Mouse (Mus musculus): Measurements from ENCODE around the gene Frs3. TPM values are rescaled to one million over a fixed set of nuclear protein-coding genes. Genes with fewer than 3 reads are reported as not detected.
A peak's percentile ranks its signal among the peaks of the same experiment; 100 is the strongest.

Gene Frs3
- polyA plus RNA-seq, 1 experiment from 2014 or later: 6.8 TPM

DNA sequence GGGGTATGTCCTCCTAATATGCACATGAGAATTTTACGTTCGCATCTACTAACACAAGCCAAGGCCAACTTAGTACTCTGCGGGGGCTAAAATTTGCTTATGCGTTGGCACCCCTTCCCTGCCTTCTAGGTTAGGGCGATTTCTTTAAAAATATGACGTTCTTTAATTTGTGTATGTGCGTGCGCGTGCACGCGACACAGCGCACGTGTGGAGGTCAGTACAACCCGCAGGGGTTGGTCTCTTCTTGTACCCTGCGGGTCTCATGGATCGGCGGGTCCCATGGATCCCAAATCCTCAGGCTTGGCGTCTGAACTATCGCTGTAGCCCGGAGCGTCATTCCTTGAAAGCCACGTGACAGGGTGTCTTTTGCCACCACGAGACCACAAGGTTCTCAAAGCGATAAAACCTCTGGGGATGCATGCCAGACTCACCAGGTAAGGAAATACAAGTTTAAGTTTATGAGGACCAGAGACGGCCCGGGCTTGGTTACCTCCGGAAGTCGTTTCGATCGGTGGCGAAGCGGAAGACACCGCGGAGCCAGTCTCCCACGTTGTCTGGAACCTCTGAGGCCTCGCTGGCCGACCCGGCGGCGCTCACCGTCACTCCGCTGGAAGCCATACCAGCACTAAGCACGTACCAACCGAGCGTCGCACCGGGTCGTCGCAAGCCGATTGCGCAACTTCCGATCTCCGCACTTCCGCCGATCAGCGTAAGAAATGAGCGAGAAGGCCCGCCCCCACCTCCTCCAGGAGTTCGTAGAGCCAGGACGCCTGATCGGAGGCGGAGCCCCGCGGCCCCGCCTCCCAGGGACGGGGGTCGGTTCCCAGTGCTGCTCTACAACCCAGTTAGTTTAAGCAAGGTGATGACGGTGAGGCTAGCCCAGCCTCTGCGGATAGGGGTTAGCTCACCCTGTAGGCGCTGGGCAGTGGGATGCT is 1.2 kb upstream of the Frs3 start:
- TF ChIP-seq CTCF (IDR thresholded peaks at IDR 0.05; ENCODE audit: low read depth): no peak
- H3K36me3 ChIP-seq (ENCODE audit: insufficient read depth, low read length): 0 out of 2 replicates have a peak, but pooled peaks cover 16% of the 10 kb centered on the region
- H3K4me1 ChIP-seq (replicated peaks; ENCODE audit: insufficient read depth, low read length): peaks cover 9% of the 10 kb centered on the region; the same call in 1 of the 2 replicates
- no peaks in the 10 kb centered on the region for H3K27me3 ChIP-seq (ENCODE audit: insufficient read depth, low read length)
- no peaks in the 10 kb centered on the region for H3K9me3 ChIP-seq (replicated peaks; ENCODE audit: low read length)
- peak overlapping the region; percentile 62 for H3K4me3 ChIP-seq (replicated peaks; ENCODE audit: low read depth, low read length)
- ATAC-seq (replicated peaks; ENCODE audit: low FRiP score, low read depth): peak; percentile 88
- peak; percentile 98 for DNase-seq (ENCODE audit: low spot score)
- peak overlapping the region; percentile 80 for H3K27ac ChIP-seq
- H3K9ac ChIP-seq (ENCODE audit: low read depth, low read length): peak overlapping the region; percentile 70
- under 1% methylated on average over 70 of the region's 70 CpGs for WGBS
- peak overlapping the region; percentile 96 for H3K4me2 ChIP-seq (ENCODE audit: low read length)

DNA sequence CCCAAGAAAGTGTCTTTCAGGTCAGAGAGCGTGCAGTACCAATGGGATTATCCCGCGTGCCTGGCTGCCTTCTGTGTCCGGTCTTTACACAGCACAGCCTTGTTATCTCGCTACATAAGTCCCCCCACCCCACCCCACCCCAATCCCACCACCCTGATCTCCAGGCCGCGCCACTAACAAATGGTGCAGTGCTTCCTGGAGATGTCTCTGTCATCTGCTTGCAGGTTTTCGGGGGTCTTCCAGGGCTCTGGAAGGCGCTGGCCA is 554 bp upstream of the Frs3 start, which contains the start of gene Tomm6:
TSS of gene Tomm6 (minus strand) at position 43 of the 264 bp plus-strand sequence.
- 0% methylated on average over 9 of the region's 9 CpGs for WGBS
- DNase-seq (ENCODE audit: low spot score): no peak
- no peak for ATAC-seq (replicated peaks; ENCODE audit: low FRiP score, low read depth)
- Histone ChIP-seq H3K27ac (peak within 1 kb of the TSS; percentile 80), H3K9me3 (replicated peaks; ENCODE audit: low read length) (no peaks in the 10 kb centered on the region), H3K27me3 (ENCODE audit: insufficient read depth, low read length) (no peaks in the 10 kb centered on the region), H3K36me3 (ENCODE audit: insufficient read depth, low read length) (0 out of 2 replicates have a peak, but pooled peaks cover 16% of the 10 kb centered on the region), H3K4me1 (replicated peaks; ENCODE audit: insufficient read depth, low read length) (peaks cover 9% of the 10 kb centered on the region; the same call in 1 of the 2 replicates), H3K4me3 (replicated peaks; ENCODE audit: low read depth, low read length) (peak within 1 kb of the TSS; percentile 62), H3K4me2 (ENCODE audit: low read length) (peak within 1 kb of the TSS; percentile 96), H3K9ac (ENCODE audit: low read depth, low read length) (peak within 1 kb of the TSS; percentile 70)
- no peak for TF ChIP-seq CTCF (IDR thresholded peaks at IDR 0.05; ENCODE audit: low read depth)

DNA sequence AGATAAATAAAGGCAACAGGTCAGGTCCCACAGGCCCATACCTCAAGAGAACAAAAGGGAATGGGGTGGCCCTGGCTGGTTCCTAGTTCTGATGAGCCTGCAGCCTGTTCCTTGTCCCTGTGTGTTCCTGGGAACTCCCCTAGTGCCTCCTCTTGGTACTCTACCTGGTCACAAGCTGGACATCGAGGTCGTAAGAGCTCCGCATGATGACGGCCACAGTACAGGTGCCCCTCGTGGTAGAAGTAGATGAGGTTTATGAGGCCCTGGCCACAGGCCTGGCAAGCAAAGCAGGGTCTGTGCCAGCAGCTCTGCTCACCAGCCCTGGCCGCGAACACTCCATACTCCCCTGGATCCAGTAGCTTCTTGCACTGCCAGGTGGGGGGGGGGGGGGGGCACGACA is 1.1 kb downstream of the Frs3 start:
- Histone ChIP-seq H3K4me2 (ENCODE audit: low read length) (no peak overlapping the region), H3K9ac (ENCODE audit: low read depth, low read length) (no peak overlapping the region), H3K9me3 (replicated peaks; ENCODE audit: low read length) (no peaks in the 10 kb centered on the region), H3K27ac (no peak overlapping the region), H3K27me3 (ENCODE audit: insufficient read depth, low read length) (no peaks in the 10 kb centered on the region), H3K4me3 (replicated peaks; ENCODE audit: low read depth, low read length) (no peak overlapping the region), H3K4me1 (replicated peaks; ENCODE audit: insufficient read depth, low read length) (peaks cover 9% of the 10 kb centered on the region; the same call in 1 of the 2 replicates), H3K36me3 (ENCODE audit: insufficient read depth, low read length) (0 out of 2 replicates have a peak, but pooled peaks cover 12% of the 10 kb centered on the region)
- no peak for TF ChIP-seq CTCF (IDR thresholded peaks at IDR 0.05; ENCODE audit: low read depth)
- ATAC-seq (replicated peaks; ENCODE audit: low FRiP score, low read depth) (no peak), DNase-seq (ENCODE audit: low spot score) (no peak)
- WGBS: 84% methylated on average over 8 of the region's 8 CpGs

DNA sequence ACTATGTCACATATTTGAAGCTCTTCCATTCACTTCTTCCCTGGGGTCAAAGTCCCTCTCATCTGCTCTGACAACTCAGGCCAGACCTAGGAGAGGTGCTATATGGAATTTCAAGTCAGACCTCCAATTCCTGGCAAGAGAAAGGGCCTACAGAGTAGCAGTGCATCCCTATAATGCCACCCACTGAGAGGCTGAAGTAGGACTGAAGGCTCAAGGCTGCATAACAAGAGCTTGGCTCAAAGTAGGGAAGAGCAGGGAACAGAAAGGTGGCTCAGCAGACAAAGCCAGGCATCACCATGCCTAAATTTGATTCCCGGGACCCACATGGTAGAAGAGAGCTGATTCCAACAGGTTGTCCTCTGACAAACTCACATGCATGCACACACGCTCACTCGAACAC is 2.8 kb downstream of the Frs3 start:
- 96% methylated on average over 3 of the region's 3 CpGs for WGBS
- no peaks in the 10 kb centered on the region for H3K9me3 ChIP-seq (replicated peaks; ENCODE audit: low read length)
- TF ChIP-seq CTCF (IDR thresholded peaks at IDR 0.05; ENCODE audit: low read depth): no peak
- DNase-seq (ENCODE audit: low spot score): no peak
- H3K27me3 ChIP-seq (ENCODE audit: insufficient read depth, low read length): no peaks in the 10 kb centered on the region
- H3K4me3 ChIP-seq (replicated peaks; ENCODE audit: low read depth, low read length): no peak overlapping the region
- H3K4me2 ChIP-seq (ENCODE audit: low read length): no peak overlapping the region
- no peak for ATAC-seq (replicated peaks; ENCODE audit: low FRiP score, low read depth)
- H3K9ac ChIP-seq (ENCODE audit: low read depth, low read length): no peak overlapping the region
- no peaks in the 10 kb centered on the region for H3K36me3 ChIP-seq (ENCODE audit: insufficient read depth, low read length)
- no peak overlapping the region for H3K27ac ChIP-seq
- H3K4me1 ChIP-seq (replicated peaks; ENCODE audit: insufficient read depth, low read length): peaks cover 13% of the 10 kb centered on the region; the same call in 1 of the 2 replicates

DNA sequence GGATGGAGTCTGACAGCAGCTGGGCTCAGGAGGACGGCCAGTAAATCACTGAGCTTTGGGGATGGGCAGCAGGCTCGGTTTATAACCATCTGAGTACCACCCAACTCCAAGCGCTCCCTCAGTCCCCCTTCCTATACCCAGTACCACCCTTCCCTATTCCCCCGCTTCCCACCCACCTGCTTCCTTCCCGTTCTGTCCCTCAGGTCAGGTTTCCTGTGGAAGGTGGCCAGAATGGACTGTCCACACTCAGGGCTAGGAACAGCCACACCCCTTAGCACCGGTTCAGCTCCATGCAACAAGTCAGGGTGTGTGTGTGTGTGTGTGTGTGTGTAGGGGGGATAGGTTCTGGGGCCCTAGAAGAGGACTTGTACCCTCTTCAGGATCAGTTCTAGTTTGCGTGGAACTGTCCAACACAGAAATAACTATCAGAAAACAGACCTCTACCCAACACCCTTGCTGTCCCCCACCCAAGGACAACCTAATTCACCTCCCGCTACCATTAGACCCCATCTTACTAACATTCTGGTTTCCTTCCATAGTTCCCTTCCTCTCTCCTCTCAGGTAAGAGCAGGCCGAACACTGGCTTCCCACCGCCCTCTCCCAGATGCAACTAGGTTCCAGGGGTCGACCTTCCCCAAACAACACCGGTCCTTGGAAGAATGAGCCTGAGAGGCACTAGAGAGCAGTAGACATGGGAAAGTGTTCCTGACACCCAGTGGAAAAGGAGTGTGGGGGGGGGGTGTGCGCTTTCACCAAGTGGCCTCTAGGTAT is 5.0 kb downstream of the Frs3 start:
- no peaks in the 10 kb centered on the region for H3K27me3 ChIP-seq (ENCODE audit: insufficient read depth, low read length)
- H3K9me3 ChIP-seq (replicated peaks; ENCODE audit: low read length): no peaks in the 10 kb centered on the region
- TF ChIP-seq CTCF (IDR thresholded peaks at IDR 0.05; ENCODE audit: low read depth): no peak
- no peak overlapping the region for H3K27ac ChIP-seq
- WGBS: 27% methylated on average over 13 of the region's 13 CpGs
- H3K4me2 ChIP-seq (ENCODE audit: low read length): peak overlapping the region; percentile 75
- peak overlapping the region; percentile 84 for H3K9ac ChIP-seq (ENCODE audit: low read depth, low read length)
- no peaks in the 10 kb centered on the region for H3K36me3 ChIP-seq (ENCODE audit: insufficient read depth, low read length)
- peaks cover 8% of the 10 kb centered on the region; the same call in 1 of the 2 replicates for H3K4me1 ChIP-seq (replicated peaks; ENCODE audit: insufficient read depth, low read length)
- DNase-seq (ENCODE audit: low spot score): no peak
- H3K4me3 ChIP-seq (replicated peaks; ENCODE audit: low read depth, low read length): peak overlapping the region; percentile 87
- no peak for ATAC-seq (replicated peaks; ENCODE audit: low FRiP score, low read depth)

DNA sequence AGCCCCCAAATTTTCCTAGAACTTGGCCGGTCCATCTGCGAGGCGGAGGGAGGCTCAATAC is 5.4 kb downstream of the Frs3 start, which contains the start of gene Gm21981:
TSS of gene Gm21981 (minus strand) at position 14 of the 61 bp plus-strand sequence.
- Histone ChIP-seq H3K9ac (ENCODE audit: low read depth, low read length) (peak within 1 kb of the TSS; percentile 84), H3K27me3 (ENCODE audit: insufficient read depth, low read length) (no peaks in the 10 kb centered on the region), H3K4me2 (ENCODE audit: low read length) (peak within 1 kb of the TSS; percentile 75), H3K27ac (peak within 1 kb of the TSS; percentile 74), H3K36me3 (ENCODE audit: insufficient read depth, low read length) (no peaks in the 10 kb centered on the region; the same call in 1 of the 2 replicates), H3K4me1 (replicated peaks; ENCODE audit: insufficient read depth, low read length) (peaks cover 6% of the 10 kb centered on the region; the same call in 1 of the 2 replicates), H3K4me3 (replicated peaks; ENCODE audit: low read depth, low read length) (peak within 1 kb of the TSS; percentile 87), H3K9me3 (replicated peaks; ENCODE audit: low read length) (no peaks in the 10 kb centered on the region)
- WGBS: 4% methylated on average over 3 of the region's 3 CpGs
- no peak for DNase-seq (ENCODE audit: low spot score)
- TF ChIP-seq CTCF (IDR thresholded peaks at IDR 0.05; ENCODE audit: low read depth): no peak; the same call in 1 of the 2 replicates
- ATAC-seq (replicated peaks; ENCODE audit: low FRiP score, low read depth): no peak

All from kidney, postnatal 0 days (tissue).